Mouse (Mus musculus) urinary bladder, adult 2 months (tissue): ENCODE measurements around the gene Osbpl10. TPM values are rescaled to one million over a fixed set of nuclear protein-coding genes. Genes with fewer than 3 reads are reported as not detected.

Experiments
- DNase-seq: peaks from one replicate; pipeline ENCODE4 v3.0.0; 2022; ENCODE audit warnings: low spot score
- polyA plus RNA-seq: library from polyadenylated mRNA; depleted of rRNA; stranded (reverse); fragments of >200 nt; gene quantifications from 2 replicates; pipeline ENCODE4 v1.2.3, GENCODE M21; 2012

The Osbpl10 gene
- polyA plus RNA-seq, 1 experiment: 1.8 TPM

GRCm38 (mm10) chr9:115163031-115163430 is 184.7 kb downstream of the Osbpl10 start:
- peak; percentile 32 for DNase-seq

GRCm38 (mm10) chr9:115163693-115164092 is 185.3 kb downstream of the Osbpl10 start:
- no peak for DNase-seq

GRCm38 (mm10) chr9:115164351-115164750 is 186.0 kb downstream of the Osbpl10 start:
- DNase-seq: no peak

GRCm38 (mm10) chr9:115165996-115166395 is 187.6 kb downstream of the Osbpl10 start:
- DNase-seq: no peak

GRCm38 (mm10) chr9:115169591-115169990 is 191.2 kb downstream of the Osbpl10 start:
- no peak for DNase-seq

GRCm38 (mm10) chr9:115172096-115172495 is 193.7 kb downstream of the Osbpl10 start:
- DNase-seq: no peak

GRCm38 (mm10) chr9:115179154-115179553 is 200.8 kb downstream of the Osbpl10 start:
- no peak for DNase-seq

GRCm38 (mm10) chr9:115179935-115180334 is 201.6 kb downstream of the Osbpl10 start:
- DNase-seq: no peak

- no peak for DNase-seq
These were observed 208.0 kb downstream of the Osbpl10 start for GRCm38 (mm10) chr9:115186402-115186801.

GRCm38 (mm10) chr9:115190376-115190942 is 212.1 kb downstream of the Osbpl10 start:
- DNase-seq: no peak

GRCm38 (mm10) chr9:115192890-115193289 is 214.5 kb downstream of the Osbpl10 start:
- DNase-seq: no peak

GRCm38 (mm10) chr9:115197082-115197481 is 218.7 kb downstream of the Osbpl10 start:
- DNase-seq: no peak

GRCm38 (mm10) chr9:115200166-115200862 is 221.9 kb downstream of the Osbpl10 start:
- DNase-seq: no peak

GRCm38 (mm10) chr9:115201264-115201663 is 222.9 kb downstream of the Osbpl10 start:
- DNase-seq: no peak

- no peak for DNase-seq
These were observed 224.8 kb downstream of the Osbpl10 start for GRCm38 (mm10) chr9:115203136-115203535.

GRCm38 (mm10) chr9:115205491-115205890 is 227.1 kb downstream of the Osbpl10 start:
- no peak for DNase-seq

GRCm38 (mm10) chr9:115206219-115206618 is 227.8 kb downstream of the Osbpl10 start:
- no peak for DNase-seq

- DNase-seq: no peak
These were observed 231.4 kb downstream of the Osbpl10 start for GRCm38 (mm10) chr9:115209737-115210136.

GRCm38 (mm10) chr9:115210535-115210934 is 232.2 kb downstream of the Osbpl10 start:
- DNase-seq: no peak

GRCm38 (mm10) chr9:115213755-115214264 is 235.4 kb downstream of the Osbpl10 start:
- no peak for DNase-seq

- no peak for DNase-seq
These were observed 236.5 kb downstream of the Osbpl10 start for GRCm38 (mm10) chr9:115214572-115215571.
